Mouse (Mus musculus) heart, embryonic 12.5 days (tissue): ENCODE measurements around the gene Lamtor5. TPM values are rescaled to one million over a fixed set of nuclear protein-coding genes. Genes with fewer than 3 reads are reported as not detected.

Source experiments
- ATAC-seq: fragments of 200-750 bp; cut with Nextera tagmentation; 2 replicates; pipeline ENCODE4 v1.8.0; 2017; ENCODE audit warnings: moderate TSS enrichment, moderate library complexity; ENCODE audit not compliant: insufficient number of reproducible peaks, low FRiP score
- H3K27ac ChIP-seq: fragments of 300-500 bp; sonication (generic); 2 replicates; pipeline ENCODE4 v1.5.1; 2016; ENCODE audit warnings: mild to moderate bottlenecking, moderate library complexity; ENCODE audit not compliant: poor library complexity, severe bottlenecking
- H3K27me3 ChIP-seq: fragments of 300-500 bp; sonication (generic); replicated peaks from 2 replicates; pipeline ENCODE4 v1.6.1; 2016; ENCODE audit warnings: mild to moderate bottlenecking, moderate library complexity
- H3K36me3 ChIP-seq: fragments of 300-500 bp; sonication (generic); 2 replicates; pipeline ENCODE4 v1.6.1; 2016; ENCODE audit warnings: mild to moderate bottlenecking, moderate library complexity
- H3K4me1 ChIP-seq: fragments of 300-500 bp; sonication (generic); replicated peaks from 2 replicates; pipeline ENCODE4 v1.6.1; 2016; ENCODE audit warnings: mild to moderate bottlenecking
- H3K4me2 ChIP-seq: fragments of 300-500 bp; sonication (generic); 2 replicates; pipeline ENCODE4 v1.6.1; 2016; ENCODE audit warnings: mild to moderate bottlenecking, moderate library complexity
- H3K4me3 ChIP-seq: fragments of 300-500 bp; sonication (generic); 2 replicates; pipeline ENCODE4 v1.5.1; 2016; ENCODE audit warnings: mild to moderate bottlenecking
- H3K9ac ChIP-seq: fragments of 300-500 bp; sonication (generic); 2 replicates; pipeline ENCODE4 v1.6.1; 2016; ENCODE audit warnings: mild to moderate bottlenecking, moderate library complexity
- H3K9me3 ChIP-seq: fragments of 300-500 bp; sonication (generic); replicated peaks from 2 replicates; pipeline ENCODE4 v1.6.1; 2016; ENCODE audit warnings: mild to moderate bottlenecking, moderate library complexity
- WGBS: fragments of 180-500 bp; shearing (Covaris S2); methylation state at CpG from one replicate; pipeline ENCODE4 v1.1.7; 2016; 5-methylcytosine and 5-hydroxymethylcytosine counted together
- polyA plus RNA-seq: library from polyadenylated mRNA; unstranded; fragments of >200 nt; fragmentation: Nextera tagmentation; extraction: Ambion mirVana; gene quantifications from 2 replicates; pipeline ENCODE4 v1.2.1, GENCODE M21; 2016

Gene Lamtor5
- polyA plus RNA-seq, 1 experiment from 2014 or later = 137 TPM

- Histone ChIP-seq H3K4me3 (no peak overlapping the region), H3K27me3 (peaks cover 10% of the 10 kb centered on the region; the same call in 1 of the 2 replicates), H3K27ac (no peak overlapping the region), H3K4me2 (no peak overlapping the region), H3K9ac (no peak overlapping the region), H3K36me3 (no peaks in the 10 kb centered on the region), H3K9me3 (no peaks in the 10 kb centered on the region), H3K4me1 (no peaks in the 10 kb centered on the region)
- ATAC-seq = no peak
- 69% methylated on average over 6 of the region's 6 CpGs for WGBS
Observed at GRCm38 (mm10) chr3:107246876-107247275, 31.8 kb upstream of the Lamtor5 start.

- Histone ChIP-seq H3K4me2 (no peak overlapping the region), H3K27me3 (peaks cover 7% of the 10 kb centered on the region; the same call in 1 of the 2 replicates), H3K4me1 (no peaks in the 10 kb centered on the region), H3K9me3 (no peaks in the 10 kb centered on the region), H3K4me3 (no peak overlapping the region), H3K27ac (no peak overlapping the region), H3K9ac (no peak overlapping the region), H3K36me3 (no peaks in the 10 kb centered on the region)
- ATAC-seq = no peak
- WGBS = 31% methylated on average over 3 of the region's 3 CpGs
Observed at GRCm38 (mm10) chr3:107249042-107249441, 29.6 kb upstream of the Lamtor5 start.

- Histone ChIP-seq H3K4me3 (no peak overlapping the region), H3K9me3 (no peaks in the 10 kb centered on the region), H3K27ac (no peak overlapping the region)
Observed at GRCm38 (mm10) chr3:107250320-107250719, 28.3 kb upstream of the Lamtor5 start.

GRCm38 (mm10) chr3:107252035-107252434, 26.6 kb upstream of the Lamtor5 start:
- H3K9me3 ChIP-seq = no peaks in the 10 kb centered on the region
- no peak overlapping the region for H3K4me3 ChIP-seq
- H3K27me3 ChIP-seq = no peaks in the 10 kb centered on the region
- 54% methylated on average over 4 of the region's 4 CpGs for WGBS
- no peak overlapping the region for H3K27ac ChIP-seq
- no peak overlapping the region for H3K4me2 ChIP-seq
- no peaks in the 10 kb centered on the region for H3K36me3 ChIP-seq
- H3K4me1 ChIP-seq = no peaks in the 10 kb centered on the region
- H3K9ac ChIP-seq = no peak overlapping the region
- ATAC-seq = no peak

More at GRCm38 (mm10) chr3:107250320-107250719, 28.3 kb upstream of the Lamtor5 start:
- no peak overlapping the region for H3K4me2 ChIP-seq
- no peaks in the 10 kb centered on the region for H3K4me1 ChIP-seq
- WGBS = 30% methylated on average over 2 of the region's 2 CpGs
- no peaks in the 10 kb centered on the region for H3K36me3 ChIP-seq
- no peaks in the 10 kb centered on the region for H3K27me3 ChIP-seq
- no peak overlapping the region for H3K9ac ChIP-seq
- no peak for ATAC-seq

- ATAC-seq = no peak
- 75% methylated on average over 5 of the region's 5 CpGs for WGBS
- no peaks in the 10 kb centered on the region for H3K9me3 ChIP-seq
Observed at GRCm38 (mm10) chr3:107253925-107254324, 24.7 kb upstream of the Lamtor5 start.

GRCm38 (mm10) chr3:107255992-107256391, 22.7 kb upstream of the Lamtor5 start:
- H3K36me3 ChIP-seq = no peaks in the 10 kb centered on the region
- H3K4me3 ChIP-seq = no peak overlapping the region
- no peak overlapping the region for H3K27ac ChIP-seq
- no peak overlapping the region for H3K4me2 ChIP-seq
- no peaks in the 10 kb centered on the region for H3K27me3 ChIP-seq
- 72% methylated on average over 3 of the region's 3 CpGs for WGBS
- no peak for ATAC-seq
- H3K4me1 ChIP-seq = no peaks in the 10 kb centered on the region
- H3K9me3 ChIP-seq = no peaks in the 10 kb centered on the region
- H3K9ac ChIP-seq = no peak overlapping the region

More at GRCm38 (mm10) chr3:107253925-107254324, 24.7 kb upstream of the Lamtor5 start:
- no peak overlapping the region for H3K4me2 ChIP-seq
- no peak overlapping the region for H3K9ac ChIP-seq
- no peaks in the 10 kb centered on the region for H3K36me3 ChIP-seq
- H3K27me3 ChIP-seq = no peaks in the 10 kb centered on the region
- H3K4me3 ChIP-seq = no peak overlapping the region
- no peaks in the 10 kb centered on the region for H3K4me1 ChIP-seq
- no peak overlapping the region for H3K27ac ChIP-seq

- no peak overlapping the region for H3K4me2 ChIP-seq
- WGBS = 67% methylated on average over 7 of the region's 7 CpGs
- H3K9me3 ChIP-seq = no peaks in the 10 kb centered on the region
- no peak overlapping the region for H3K9ac ChIP-seq
- H3K36me3 ChIP-seq = no peaks in the 10 kb centered on the region
- H3K27ac ChIP-seq = no peak overlapping the region
- no peak for ATAC-seq
- 0 out of 2 replicates have a peak, but pooled peaks cover 4% of the 10 kb centered on the region for H3K4me1 ChIP-seq
- no peaks in the 10 kb centered on the region for H3K27me3 ChIP-seq
- H3K4me3 ChIP-seq = no peak overlapping the region
Observed at GRCm38 (mm10) chr3:107256724-107257123, 21.9 kb upstream of the Lamtor5 start.

GRCm38 (mm10) chr3:107257924-107258323, 20.7 kb upstream of the Lamtor5 start:
- Histone ChIP-seq H3K4me3 (no peak overlapping the region), H3K4me2 (no peak overlapping the region), H3K9me3 (no peaks in the 10 kb centered on the region), H3K4me1 (0 out of 2 replicates have a peak, but pooled peaks cover 4% of the 10 kb centered on the region), H3K36me3 (no peaks in the 10 kb centered on the region), H3K27me3 (no peaks in the 10 kb centered on the region), H3K9ac (no peak overlapping the region), H3K27ac (no peak overlapping the region)
- no peak for ATAC-seq
- WGBS = 53% methylated on average over 5 of the region's 5 CpGs

- no peaks in the 10 kb centered on the region for H3K36me3 ChIP-seq
- no peak for ATAC-seq
- H3K4me3 ChIP-seq = no peak overlapping the region
- no peaks in the 10 kb centered on the region; the same call in 1 of the 2 replicates for H3K27me3 ChIP-seq
- H3K4me1 ChIP-seq = 0 out of 2 replicates have a peak, but pooled peaks cover 4% of the 10 kb centered on the region
- no peak overlapping the region for H3K4me2 ChIP-seq
- H3K9me3 ChIP-seq = no peaks in the 10 kb centered on the region
- no peak overlapping the region for H3K27ac ChIP-seq
- no peak overlapping the region for H3K9ac ChIP-seq
- 56% methylated on average over 8 of the region's 8 CpGs for WGBS
Observed at GRCm38 (mm10) chr3:107260956-107261850, 17.5 kb upstream of the Lamtor5 start.

- no peak overlapping the region for H3K27ac ChIP-seq
Observed at GRCm38 (mm10) chr3:107261851-107262165, 16.9 kb upstream of the Lamtor5 start.

GRCm38 (mm10) chr3:107266814-107267345, 11.8 kb upstream of the Lamtor5 start:
- no peak for ATAC-seq
- H3K9ac ChIP-seq = no peak overlapping the region
- no peak overlapping the region for H3K27ac ChIP-seq
- H3K4me3 ChIP-seq = no peak overlapping the region
- H3K9me3 ChIP-seq = no peaks in the 10 kb centered on the region
- H3K4me2 ChIP-seq = no peak overlapping the region
- H3K27me3 ChIP-seq = no peaks in the 10 kb centered on the region; the same call in 1 of the 2 replicates
- 71% methylated on average over 2 of the region's 2 CpGs for WGBS
- H3K4me1 ChIP-seq = no peaks in the 10 kb centered on the region
- H3K36me3 ChIP-seq = no peaks in the 10 kb centered on the region

More at GRCm38 (mm10) chr3:107261851-107262165, 16.9 kb upstream of the Lamtor5 start:
- H3K9ac ChIP-seq = no peak overlapping the region
- no peak overlapping the region for H3K4me3 ChIP-seq
- no peak overlapping the region for H3K4me2 ChIP-seq
- 72% methylated on average over 7 of the region's 7 CpGs for WGBS
- no peaks in the 10 kb centered on the region for H3K36me3 ChIP-seq
- 0 out of 2 replicates have a peak, but pooled peaks cover 4% of the 10 kb centered on the region for H3K4me1 ChIP-seq
- no peak for ATAC-seq
- H3K27me3 ChIP-seq = no peaks in the 10 kb centered on the region; the same call in 1 of the 2 replicates
- no peaks in the 10 kb centered on the region for H3K9me3 ChIP-seq
